Mouse (Mus musculus) ovary, adult 10 weeks (tissue): ENCODE results near the gene Rab10. TPM values are rescaled to one million over a fixed set of nuclear protein-coding genes. Genes with fewer than 3 reads are reported as not detected.

Experiments
- polyA plus RNA-seq: library from polyadenylated mRNA; stranded (reverse); fragments of 350-450 nt; fragmentation: Illumina TruSeq; extraction: RNeasy Lipid Tissue Mini Kit (QIAGEN cat#74804); gene quantifications from one replicate; pipeline ENCODE4 v1.2.3, GENCODE M21; 2014

The Rab10 gene
- polyA plus RNA-seq: 441 TPM

GRCm38 (mm10) chr12:3309391-3310320, at the start of gene Rab10:
Gene Rab10 (minus strand): TSS chr12:3309969.

Other genes with a start within 250 kb of the Rab10 start
- 22.7 TPM for gene Kif3c, start 55.2 kb upstream of the Rab10 start, polyA plus RNA-seq
- 44.4 TPM for gene Asxl2, start 116.9 kb upstream of the Rab10 start, polyA plus RNA-seq